Mouse (Mus musculus): ENCODE measurements around the gene Nup133. TPM values are rescaled to one million over a fixed set of nuclear protein-coding genes. Genes with fewer than 3 reads are reported as not detected.

Gene Nup133
- polyA plus RNA-seq, 1 experiment from 2014 or later, result 61.9 TPM

- Histone ChIP-seq H3K27ac (no peak overlapping the region), H3K27me3 (ENCODE audit: low read depth, poor library complexity, severe bottlenecking) (0 out of 2 replicates have a peak, but pooled peaks cover 3% of the 10 kb centered on the region), H3K4me3 (no peak overlapping the region), H3K9me3 (replicated peaks) (no peaks in the 10 kb centered on the region), H3K4me1 (peaks cover 15% of the 10 kb centered on the region), H3K36me3 (no peaks in the 10 kb centered on the region)
- DNase-seq (ENCODE audit: low spot score), result no peak
- 94% methylated on average over 1 of the region's 1 CpGs for WGBS
Observed at GRCm38 (mm10) chr8:123854252-123854651, 94.8 kb downstream of the Nup133 start.

GRCm38 (mm10) chr8:123851590-123851989 lies 97.5 kb downstream of the Nup133 start:
- no peak for DNase-seq (ENCODE audit: low spot score)
- no peaks in the 10 kb centered on the region for H3K9me3 ChIP-seq (replicated peaks)
- H3K27me3 ChIP-seq (ENCODE audit: low read depth, poor library complexity, severe bottlenecking), result no peaks in the 10 kb centered on the region
- no peak overlapping the region for H3K4me3 ChIP-seq
- no peaks in the 10 kb centered on the region for H3K36me3 ChIP-seq
- no peak overlapping the region for H3K27ac ChIP-seq
- peaks cover 6% of the 10 kb centered on the region for H3K4me1 ChIP-seq
- WGBS, result 49% methylated on average over 5 of the region's 5 CpGs

- Histone ChIP-seq H3K36me3 (peaks cover 7% of the 10 kb centered on the region), H3K9me3 (replicated peaks) (no peaks in the 10 kb centered on the region), H3K4me1 (peaks cover 6% of the 10 kb centered on the region), H3K27ac (no peak overlapping the region), H3K4me3 (no peak overlapping the region), H3K27me3 (ENCODE audit: low read depth, poor library complexity, severe bottlenecking) (no peaks in the 10 kb centered on the region)
- no peak for DNase-seq (ENCODE audit: low spot score)
- 85% methylated on average over 4 of the region's 4 CpGs for WGBS
Observed at GRCm38 (mm10) chr8:123849352-123849751, 99.7 kb downstream of the Nup133 start.

- Histone ChIP-seq H3K4me3 (no peak overlapping the region), H3K4me1 (peaks cover 6% of the 10 kb centered on the region), H3K27me3 (ENCODE audit: low read depth, poor library complexity, severe bottlenecking) (no peaks in the 10 kb centered on the region), H3K9me3 (replicated peaks) (no peaks in the 10 kb centered on the region), H3K36me3 (peaks cover 13% of the 10 kb centered on the region), H3K27ac (no peak overlapping the region)
- DNase-seq (ENCODE audit: low spot score), result no peak
- WGBS, result 64% methylated on average over 3 of the region's 3 CpGs
Observed at GRCm38 (mm10) chr8:123847546-123847945, 101.5 kb downstream of the Nup133 start.

Other genes starting within 250 kb of the Nup133 start
- gene Rab4a, start 143.3 kb downstream of the Nup133 start, polyA plus RNA-seq (2016; fragmentation: Nextera tagmentation; extraction: Ambion mirVana), result 58.2 and 61.8 TPM in 2 replicates
- gene Ccsap, start 89.1 kb downstream of the Nup133 start, polyA plus RNA-seq (2016; fragmentation: Nextera tagmentation; extraction: Ambion mirVana), result 6.0 and 6.1 TPM in 2 replicates
- 1.6 and 1.8 TPM in 2 replicates for gene Acta1, start 54.5 kb downstream of the Nup133 start, polyA plus RNA-seq (2016; fragmentation: Nextera tagmentation; extraction: Ambion mirVana)
- 19.3 and 20.3 TPM in 2 replicates for gene Abcb10, start 33.9 kb upstream of the Nup133 start, polyA plus RNA-seq (2016; fragmentation: Nextera tagmentation; extraction: Ambion mirVana)
- gene Taf5l, start 72.1 kb upstream of the Nup133 start, polyA plus RNA-seq (2016; fragmentation: Nextera tagmentation; extraction: Ambion mirVana), result 49.7 and 52.8 TPM in 2 replicates
- 8.4 and 8.9 TPM in 2 replicates for gene Urb2, start 72.2 kb upstream of the Nup133 start, polyA plus RNA-seq (2016; fragmentation: Nextera tagmentation; extraction: Ambion mirVana)